Mouse (Mus musculus) layer of hippocampus, adult 8-10 months (tissue): ENCODE measurements around the gene Ccdc106. TPM values are rescaled to one million over a fixed set of nuclear protein-coding genes. Genes with fewer than 3 reads are reported as not detected.

Experiments used
- DNase-seq, 2 experiments: peaks; one replicate each; pipeline ENCODE4 v3.0.0; 2022; ENCODE audit warnings: low spot score in 2 of 2
- total RNA-seq, 4 experiments: library from RNA; stranded (reverse); gene quantifications; 2 replicates each; pipeline ENCODE4 v1.2.4; 2022

The Ccdc106 gene
- total RNA-seq, 4 experiments from 2014 or later, result 45.2 to 65.9 (median 56.9) TPM

- DNase-seq, result peak; percentile 95 to 97
Observed at GRCm38 (mm10) chr7:5080010-5080751, 59.8 kb downstream of the Ccdc106 start, which contains the start of gene Epn1. Epn1 (plus strand) TSS chr7:5080235.

- no peak for DNase-seq
Observed at GRCm38 (mm10) chr7:5080815-5081214, 60.5 kb downstream of the Ccdc106 start.

- no peak for DNase-seq
Observed at GRCm38 (mm10) chr7:5081241-5081640, 60.9 kb downstream of the Ccdc106 start.

- DNase-seq, result no peak
Observed at GRCm38 (mm10) chr7:5081939-5082338, 61.6 kb downstream of the Ccdc106 start.

GRCm38 (mm10) chr7:5083325-5084105 is 63.2 kb downstream of the Ccdc106 start:
- DNase-seq, result no peak

- no peak for DNase-seq
Observed at GRCm38 (mm10) chr7:5085512-5085911, 65.2 kb downstream of the Ccdc106 start.

GRCm38 (mm10) chr7:5086921-5087440 is 66.6 kb downstream of the Ccdc106 start:
- no peak for DNase-seq

GRCm38 (mm10) chr7:5087886-5088285 is 67.5 kb downstream of the Ccdc106 start:
- DNase-seq, result no peak

- DNase-seq, result no peak
Observed at GRCm38 (mm10) chr7:5089853-5090252, 69.5 kb downstream of the Ccdc106 start.

GRCm38 (mm10) chr7:5091008-5091728 is 70.8 kb downstream of the Ccdc106 start:
- DNase-seq, result peak; percentile 64 to 68

GRCm38 (mm10) chr7:5092381-5092780 is 72.0 kb downstream of the Ccdc106 start:
- no peak for DNase-seq

GRCm38 (mm10) chr7:5092831-5093510 is 72.6 kb downstream of the Ccdc106 start:
- no peak for DNase-seq

GRCm38 (mm10) chr7:5098769-5099168 is 78.4 kb downstream of the Ccdc106 start:
- DNase-seq, result no peak

- DNase-seq, result no peak
Observed at GRCm38 (mm10) chr7:5099796-5100195, 79.4 kb downstream of the Ccdc106 start.

GRCm38 (mm10) chr7:5101066-5101663 is 80.8 kb downstream of the Ccdc106 start:
- no peak for DNase-seq

GRCm38 (mm10) chr7:5102564-5102963 is 82.2 kb downstream of the Ccdc106 start:
- DNase-seq, result no peak

GRCm38 (mm10) chr7:5108272-5108671 is 87.9 kb downstream of the Ccdc106 start:
- DNase-seq, result no peak

GRCm38 (mm10) chr7:5109301-5109700 is 88.9 kb downstream of the Ccdc106 start:
- DNase-seq, result no peak
